Mouse (Mus musculus) frontal cortex, postnatal 10 days (tissue): ENCODE measurements around the gene Ssr1.

ENCODE experiments used
- DNase-seq, 2 experiments: peaks; one replicate each; pipeline ENCODE4 v3.0.0; 2022; ENCODE audit warnings: low spot score in 2 of 2, mixed read lengths in 1 of 2

Ssr1 gene

GRCm38 (mm10) chr13:37919711-37920277, 74.2 kb downstream of the Ssr1 start:
- DNase-seq = no peak

GRCm38 (mm10) chr13:37918336-37919261, 75.4 kb downstream of the Ssr1 start:
- DNase-seq = no peak
